Mouse (Mus musculus): ENCODE data around the gene Apc2. TPM values are rescaled to one million over a fixed set of nuclear protein-coding genes. Genes with fewer than 3 reads are reported as not detected.
A peak's percentile ranks its signal among the peaks of the same experiment; 100 is the strongest.

Apc2 gene
- polyA plus RNA-seq, 1 experiment, result 0.15 TPM

GRCm38 (mm10) chr10:80339941-80340750 lies 44.4 kb downstream of the Apc2 start:
- no peak for TF ChIP-seq GATA1 (IDR thresholded peaks at IDR 0.05; ENCODE audit: low read length)

DNA sequence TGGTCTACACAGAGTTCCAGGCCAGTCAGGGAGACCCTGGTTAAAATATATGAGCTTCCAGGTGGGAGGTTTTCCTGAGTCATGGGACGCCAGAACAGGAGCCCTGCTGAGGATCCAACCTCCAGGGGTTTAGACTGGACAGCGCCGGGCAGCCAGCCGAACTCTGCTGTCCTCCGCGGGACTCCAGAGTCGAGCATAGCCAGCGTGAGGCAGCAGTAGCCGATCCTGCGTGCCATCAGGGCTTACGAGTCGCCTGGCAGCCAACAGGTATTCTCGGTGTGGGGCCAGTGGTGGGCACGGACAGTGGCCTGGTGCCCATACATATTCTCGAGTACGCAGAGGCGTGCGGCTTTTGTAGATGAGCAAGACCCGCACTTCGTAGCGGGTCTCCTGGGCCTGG lies 45.2 kb downstream of the Apc2 start:
- no peak for TF ChIP-seq GATA1 (IDR thresholded peaks at IDR 0.05; ENCODE audit: low read length)

DNA sequence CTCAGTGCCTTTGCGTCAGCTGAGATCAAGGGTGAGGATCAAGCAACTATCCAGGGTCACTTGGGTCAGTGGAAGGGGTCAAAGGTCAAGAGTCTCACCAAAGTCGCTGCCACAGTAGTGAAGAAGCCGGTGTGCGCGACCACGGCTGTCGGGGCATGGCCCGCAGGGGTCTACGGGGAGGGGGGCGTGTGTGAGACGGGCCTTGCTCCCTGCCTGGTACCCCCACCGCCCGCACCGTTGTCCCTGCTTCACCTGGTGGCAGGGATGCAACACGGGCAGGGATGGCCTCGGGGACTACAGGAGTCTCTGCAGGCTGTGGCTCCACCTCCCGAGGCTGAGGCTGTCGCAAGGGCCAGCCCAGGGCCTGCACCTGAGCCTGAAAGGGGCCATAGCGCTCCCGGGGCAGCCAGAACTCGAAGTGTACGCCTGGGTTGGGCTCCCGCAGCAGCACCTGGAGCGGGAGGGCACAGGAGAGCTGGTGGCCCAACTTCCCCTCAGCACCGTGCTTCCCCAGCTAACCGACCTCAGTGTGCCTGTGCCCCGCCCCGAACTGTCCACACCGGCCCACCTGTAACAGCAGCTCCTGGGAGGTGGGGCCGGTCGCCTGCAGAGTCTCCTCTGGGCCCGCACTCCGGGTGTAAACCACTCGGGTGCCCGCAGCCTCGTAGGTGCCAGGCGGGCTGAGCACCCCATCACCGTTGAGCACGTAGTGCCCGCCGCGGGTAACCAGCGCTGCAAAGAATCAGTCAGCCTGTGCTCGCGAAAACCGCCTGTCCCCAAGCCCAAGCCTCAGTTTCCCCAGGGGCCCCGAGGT lies 45.9 kb downstream of the Apc2 start:
- no peak for TF ChIP-seq GATA1 (IDR thresholded peaks at IDR 0.05; ENCODE audit: low read length)

DNA sequence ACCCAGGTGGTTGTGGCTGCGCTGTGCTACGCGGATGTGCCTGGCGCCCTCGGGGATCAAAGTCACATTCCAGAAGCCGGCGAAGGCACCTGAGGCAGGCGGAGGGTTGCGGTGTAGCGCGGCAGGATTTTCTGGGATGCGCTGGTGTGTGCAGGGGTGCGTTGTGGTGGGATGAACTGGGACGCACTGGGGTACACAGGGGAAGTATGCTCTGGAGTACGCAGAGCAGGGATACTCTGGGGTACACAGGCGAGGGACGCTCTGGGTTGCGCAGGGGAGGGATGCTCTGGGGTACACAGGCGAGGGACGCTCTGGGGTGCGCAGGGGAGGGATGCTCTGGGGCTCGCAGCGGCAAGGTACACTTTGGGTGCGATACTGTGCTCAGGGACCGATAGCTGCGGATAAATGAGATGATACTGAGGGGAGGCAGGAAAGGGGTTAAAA lies 46.5 kb downstream of the Apc2 start:
- no peak for TF ChIP-seq GATA1 (IDR thresholded peaks at IDR 0.05; ENCODE audit: low read length)

GRCm38 (mm10) chr10:80342749-80343424 lies 47.1 kb downstream of the Apc2 start:
- TF ChIP-seq GATA1 (IDR thresholded peaks at IDR 0.05; ENCODE audit: low read length), result no peak

DNA sequence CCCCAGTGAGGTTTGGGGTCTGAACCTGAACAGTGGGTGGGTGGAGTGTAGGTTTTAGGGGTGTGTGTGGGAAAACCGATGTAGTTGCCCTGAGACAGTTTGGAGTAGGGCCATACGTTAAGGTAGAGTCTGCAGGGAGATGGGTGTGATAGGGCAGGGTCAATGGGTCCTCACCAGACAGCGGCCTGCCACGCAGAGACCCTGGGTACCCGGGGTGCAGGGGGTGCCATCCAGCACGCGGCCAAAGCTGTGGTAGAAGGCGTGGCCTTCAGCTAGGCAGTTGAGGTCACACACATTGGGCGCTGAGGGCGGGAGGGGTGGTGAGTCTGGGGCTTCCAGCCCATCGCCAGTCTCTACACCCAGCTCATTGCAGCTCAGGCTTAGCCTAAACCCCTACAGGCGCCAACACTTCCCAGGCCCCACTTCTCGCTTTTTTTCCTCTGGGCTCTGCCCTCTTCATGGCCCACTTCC lies 47.7 kb downstream of the Apc2 start:
- TF ChIP-seq GATA1 (IDR thresholded peaks at IDR 0.05; ENCODE audit: low read length), result no peak

DNA sequence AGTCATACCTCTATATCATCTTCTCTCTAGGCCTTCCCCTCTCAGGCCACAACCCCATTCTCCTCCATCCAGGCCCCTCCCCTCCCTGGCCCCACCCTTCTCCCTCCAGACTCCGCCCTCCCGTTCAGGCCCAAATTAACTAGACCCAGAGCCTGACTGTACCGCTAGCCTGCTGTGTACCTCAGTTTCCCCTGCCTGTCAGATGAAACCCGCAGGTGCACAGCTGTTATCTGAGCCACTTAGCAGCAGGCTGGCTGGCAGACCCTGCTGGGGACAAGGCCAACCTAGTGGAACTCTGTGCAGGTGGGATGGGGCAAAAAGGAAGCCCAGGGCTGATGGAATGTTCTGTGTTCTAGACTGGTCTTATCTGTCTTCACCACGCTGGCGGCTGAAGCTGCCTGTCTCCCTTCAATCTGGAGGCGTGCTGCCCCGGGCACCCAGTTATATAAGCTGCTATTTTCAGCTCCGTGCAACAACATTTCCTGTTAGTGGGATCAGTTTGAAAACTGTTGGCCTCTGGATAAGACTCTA lies 48.4 kb downstream of the Apc2 start:
- peak; percentile 48 for TF ChIP-seq GATA1 (IDR thresholded peaks at IDR 0.05; ENCODE audit: low read length)

- no peak for TF ChIP-seq GATA1 (IDR thresholded peaks at IDR 0.05; ENCODE audit: low read length)
Measured at GRCm38 (mm10) chr10:80345122-80345521, 49.3 kb downstream of the Apc2 start.

DNA sequence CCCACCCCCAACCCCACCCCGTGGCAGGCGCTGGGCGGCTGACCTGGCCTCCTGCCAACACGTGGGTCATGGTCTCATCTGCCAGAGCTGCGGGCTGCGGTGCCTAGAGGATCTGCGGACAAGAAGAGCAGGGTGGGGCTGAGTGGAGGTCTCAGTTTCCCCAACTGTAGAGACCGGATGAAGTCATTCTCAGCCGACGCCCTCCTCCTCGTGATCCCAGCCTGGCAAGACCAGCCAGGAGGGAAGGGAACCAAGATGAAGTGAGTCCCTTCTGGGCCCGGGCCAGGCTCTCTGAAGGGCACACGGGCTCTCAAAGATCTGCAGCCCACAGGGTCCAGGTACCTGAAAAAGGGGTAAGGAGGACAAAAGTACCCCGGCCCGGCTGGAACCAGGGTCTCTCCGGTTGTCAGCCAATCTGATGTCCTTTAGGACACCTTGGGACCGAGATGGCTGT lies 51.8 kb downstream of the Apc2 start:
- TF ChIP-seq GATA1 (IDR thresholded peaks at IDR 0.05; ENCODE audit: low read length), result no peak

GRCm38 (mm10) chr10:80348244-80348781 lies 52.5 kb downstream of the Apc2 start, which contains the start of gene Adamtsl5:
Gene Adamtsl5, minus strand, starts transcription at chr10:80348412.
- no peak for TF ChIP-seq GATA1 (IDR thresholded peaks at IDR 0.05; ENCODE audit: low read length)

DNA sequence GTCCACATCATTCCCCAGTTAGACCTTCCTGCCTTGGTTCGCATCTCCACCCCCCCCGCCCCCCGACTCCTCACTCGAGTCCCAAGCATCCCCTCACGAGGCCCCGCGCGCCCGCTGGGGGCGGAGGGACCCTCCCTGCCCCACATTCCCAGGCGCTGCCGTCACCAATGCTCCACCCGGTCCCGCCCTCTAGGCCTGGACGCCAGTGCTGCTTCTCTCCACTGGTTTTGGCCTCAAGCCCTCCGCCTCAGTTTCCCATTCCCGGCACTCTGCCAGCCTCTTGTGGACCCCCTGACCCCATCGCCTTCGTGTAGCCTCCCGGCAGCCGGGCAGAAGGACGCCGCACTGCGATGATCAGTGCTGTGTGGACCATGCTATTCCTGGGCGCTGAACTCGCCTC lies 53.2 kb downstream of the Apc2 start:
- TF ChIP-seq GATA1 (IDR thresholded peaks at IDR 0.05; ENCODE audit: low read length), result no peak

- TF ChIP-seq GATA1 (IDR thresholded peaks at IDR 0.05; ENCODE audit: low read length), result no peak
Measured at GRCm38 (mm10) chr10:80350292-80350691, 54.5 kb downstream of the Apc2 start.

- TF ChIP-seq GATA1 (IDR thresholded peaks at IDR 0.05; ENCODE audit: low read length), result no peak
Measured at GRCm38 (mm10) chr10:80351896-80352295, 56.1 kb downstream of the Apc2 start.

- TF ChIP-seq GATA1 (IDR thresholded peaks at IDR 0.05; ENCODE audit: low read length), result no peak
Measured at GRCm38 (mm10) chr10:80352727-80353126, 57.0 kb downstream of the Apc2 start.

DNA sequence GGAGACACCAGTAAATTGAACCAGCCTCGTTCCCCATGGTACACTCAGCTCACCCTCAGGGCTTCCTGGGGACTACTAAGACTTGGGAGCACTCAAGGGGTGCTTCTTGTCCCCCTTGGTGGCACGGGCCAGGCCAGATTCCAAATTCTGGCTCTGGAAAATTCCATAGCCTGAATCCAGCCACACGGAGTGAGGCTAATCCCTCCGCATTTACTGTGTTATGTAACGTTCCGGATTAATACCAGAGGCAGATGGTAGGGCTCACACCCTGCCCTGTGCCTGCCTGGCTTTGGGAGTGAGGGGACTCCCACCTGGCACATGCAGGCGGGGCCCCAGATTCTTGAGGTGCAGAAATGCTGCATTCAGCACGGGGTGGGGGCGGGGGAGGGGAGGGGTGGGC lies 59.7 kb downstream of the Apc2 start:
- no peak for TF ChIP-seq GATA1 (IDR thresholded peaks at IDR 0.05; ENCODE audit: low read length)

Measured in G1E-ER4 (cell line).